Mouse (Mus musculus): ENCODE measurements around the gene Cacna1e.

GRCm38 (mm10) chr1:154413138-154413537 lies 471.2 kb downstream of the Cacna1e start:
- TF ChIP-seq TAL1 (IDR thresholded peaks at IDR 0.05; ENCODE audit: low read length) (no peak), GATA1 (IDR thresholded peaks at IDR 0.05; ENCODE audit: low read length) (no peak)
